Mouse (Mus musculus): ENCODE measurements at regions not wholly inside any gene's neighbourhood (a gene's known extent, or its start where the extent isn't known, plus 50 kb on each side); places are given as distances from the start of the nearest gene placed in this dataset.

- WGBS: 51% methylated on average over 3 of the region's 3 CpGs
- TF ChIP-seq CTCF (IDR thresholded peaks at IDR 0.05; ENCODE audit: borderline replicate concordance, control insufficient read depth, extremely low read depth, insufficient read depth, low read length, poor library complexity) (no peak), POLR2A (IDR thresholded peaks at IDR 0.05; ENCODE audit: control insufficient read depth, extremely low read depth, insufficient read depth, low read length, poor library complexity) (no peak)
- H3K4me3 ChIP-seq (ENCODE audit: control insufficient read depth, insufficient read depth, low read length): no peak overlapping the region
- no peak for DNase-seq
- no peak overlapping the region for H3K27ac ChIP-seq (ENCODE audit: control insufficient read depth, insufficient read depth, low read length)
- no peaks in the 10 kb centered on the region for H3K36me3 ChIP-seq (ENCODE audit: control insufficient read depth, insufficient read depth, low read length)
- H3K4me1 ChIP-seq (replicated peaks; ENCODE audit: control insufficient read depth, insufficient read depth, low read length): no peaks in the 10 kb centered on the region
- H3K27me3 ChIP-seq (ENCODE audit: control insufficient read depth, insufficient read depth, low read length): no peaks in the 10 kb centered on the region
Measured at GRCm38 (mm10) chr12:50943340-50943739, 294.4 kb upstream of the Prkd1 start.

DNA sequence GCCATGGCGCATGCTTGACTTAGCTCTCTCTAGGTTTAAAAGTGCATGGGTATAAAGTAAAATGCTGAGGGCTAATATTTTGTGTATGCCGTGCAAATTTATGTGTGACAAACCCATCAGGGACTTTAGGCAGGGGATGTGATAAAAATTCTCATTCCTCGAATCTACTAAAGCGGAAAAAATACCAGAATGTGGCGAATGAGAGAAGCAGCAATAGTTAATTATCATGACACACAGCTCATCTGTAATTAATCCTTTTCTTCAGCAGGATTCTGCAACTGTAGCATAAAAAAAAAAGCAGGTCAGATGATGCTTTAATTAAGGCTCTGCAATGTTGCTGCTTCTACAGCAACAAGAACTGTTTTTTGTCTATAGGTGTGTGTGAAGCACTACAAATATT is 286.6 kb upstream of the Prkd1 start:
- Histone ChIP-seq H3K27ac (ENCODE audit: control insufficient read depth, insufficient read depth, low read length) (no peak overlapping the region), H3K4me1 (replicated peaks; ENCODE audit: control insufficient read depth, insufficient read depth, low read length) (no peaks in the 10 kb centered on the region), H3K27me3 (ENCODE audit: control insufficient read depth, insufficient read depth, low read length) (no peaks in the 10 kb centered on the region), H3K36me3 (ENCODE audit: control insufficient read depth, insufficient read depth, low read length) (no peaks in the 10 kb centered on the region), H3K4me3 (ENCODE audit: control insufficient read depth, insufficient read depth, low read length) (no peak overlapping the region)
- no peak for TF ChIP-seq POLR2A (IDR thresholded peaks at IDR 0.05; ENCODE audit: control insufficient read depth, extremely low read depth, insufficient read depth, low read length, poor library complexity)
- no peak for TF ChIP-seq CTCF (IDR thresholded peaks at IDR 0.05; ENCODE audit: borderline replicate concordance, control insufficient read depth, extremely low read depth, insufficient read depth, low read length, poor library complexity)
- no peak for DNase-seq
- WGBS: 90% methylated on average over 5 of the region's 5 CpGs

DNA sequence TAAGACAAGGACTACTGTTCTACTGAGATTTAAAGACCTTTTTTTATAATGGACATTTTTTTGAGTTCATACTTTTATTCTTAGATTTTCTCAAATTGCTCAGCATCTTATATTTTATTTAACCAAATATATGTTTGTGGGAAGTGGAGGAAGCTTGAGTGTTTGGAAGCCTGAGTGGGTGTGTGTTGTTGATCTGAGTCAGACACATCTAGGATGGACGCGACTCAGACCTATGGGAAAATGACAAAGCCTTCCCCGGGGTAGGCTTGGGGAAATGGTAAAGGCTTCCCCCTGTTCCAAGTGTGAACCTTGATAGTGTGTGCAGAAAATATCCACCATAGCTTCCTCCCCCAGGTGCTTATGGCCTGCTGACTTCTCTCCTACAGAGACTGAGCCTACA is 283.6 kb upstream of the Prkd1 start:
- Histone ChIP-seq H3K36me3 (ENCODE audit: control insufficient read depth, insufficient read depth, low read length) (no peaks in the 10 kb centered on the region), H3K27me3 (ENCODE audit: control insufficient read depth, insufficient read depth, low read length) (no peaks in the 10 kb centered on the region), H3K4me1 (replicated peaks; ENCODE audit: control insufficient read depth, insufficient read depth, low read length) (no peaks in the 10 kb centered on the region), H3K27ac (ENCODE audit: control insufficient read depth, insufficient read depth, low read length) (no peak overlapping the region), H3K4me3 (ENCODE audit: control insufficient read depth, insufficient read depth, low read length) (no peak overlapping the region)
- TF ChIP-seq CTCF (IDR thresholded peaks at IDR 0.05; ENCODE audit: borderline replicate concordance, control insufficient read depth, extremely low read depth, insufficient read depth, low read length, poor library complexity) (no peak), POLR2A (IDR thresholded peaks at IDR 0.05; ENCODE audit: control insufficient read depth, extremely low read depth, insufficient read depth, low read length, poor library complexity) (no peak)
- 98% methylated on average over 3 of the region's 3 CpGs for WGBS
- no peak for DNase-seq

GRCm38 (mm10) chr12:50929641-50930040 is 280.7 kb upstream of the Prkd1 start:
- no peak overlapping the region for H3K4me3 ChIP-seq (ENCODE audit: control insufficient read depth, insufficient read depth, low read length)
- H3K27me3 ChIP-seq (ENCODE audit: control insufficient read depth, insufficient read depth, low read length): no peaks in the 10 kb centered on the region
- 86% methylated on average over 3 of the region's 3 CpGs for WGBS
- no peak for DNase-seq
- TF ChIP-seq POLR2A (IDR thresholded peaks at IDR 0.05; ENCODE audit: control insufficient read depth, extremely low read depth, insufficient read depth, low read length, poor library complexity): no peak
- TF ChIP-seq CTCF (IDR thresholded peaks at IDR 0.05; ENCODE audit: borderline replicate concordance, control insufficient read depth, extremely low read depth, insufficient read depth, low read length, poor library complexity): no peak
- no peak overlapping the region for H3K27ac ChIP-seq (ENCODE audit: control insufficient read depth, insufficient read depth, low read length)
- H3K4me1 ChIP-seq (replicated peaks; ENCODE audit: control insufficient read depth, insufficient read depth, low read length): no peaks in the 10 kb centered on the region
- H3K36me3 ChIP-seq (ENCODE audit: control insufficient read depth, insufficient read depth, low read length): no peaks in the 10 kb centered on the region

GRCm38 (mm10) chr12:50926234-50926633 is 277.3 kb upstream of the Prkd1 start:
- no peaks in the 10 kb centered on the region for H3K36me3 ChIP-seq (ENCODE audit: control insufficient read depth, insufficient read depth, low read length)
- TF ChIP-seq CTCF (IDR thresholded peaks at IDR 0.05; ENCODE audit: borderline replicate concordance, control insufficient read depth, extremely low read depth, insufficient read depth, low read length, poor library complexity): no peak
- no peaks in the 10 kb centered on the region for H3K27me3 ChIP-seq (ENCODE audit: control insufficient read depth, insufficient read depth, low read length)
- no peak overlapping the region for H3K4me3 ChIP-seq (ENCODE audit: control insufficient read depth, insufficient read depth, low read length)
- WGBS: 53% methylated on average over 2 of the region's 2 CpGs
- H3K4me1 ChIP-seq (replicated peaks; ENCODE audit: control insufficient read depth, insufficient read depth, low read length): no peaks in the 10 kb centered on the region
- no peak for DNase-seq
- no peak overlapping the region for H3K27ac ChIP-seq (ENCODE audit: control insufficient read depth, insufficient read depth, low read length)

DNA sequence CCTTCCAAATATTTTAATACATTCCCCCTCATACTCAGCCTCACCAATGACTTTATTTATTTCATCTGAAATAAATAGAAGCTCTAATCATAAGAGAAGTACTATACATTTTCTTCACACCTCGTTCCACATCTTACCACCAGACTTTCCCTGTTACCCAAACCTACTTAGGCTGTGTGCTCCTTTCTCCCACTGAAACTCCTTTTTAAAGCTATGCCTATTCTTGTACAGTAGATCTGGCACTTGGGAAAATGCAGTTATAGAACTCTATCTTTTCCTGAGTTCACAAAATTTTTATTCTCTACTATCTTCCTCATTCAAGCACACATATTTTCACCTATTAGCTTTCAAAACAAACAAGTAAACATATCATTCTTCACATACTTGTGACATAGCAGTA is 272.8 kb upstream of the Prkd1 start:
- Histone ChIP-seq H3K4me3 (ENCODE audit: control insufficient read depth, insufficient read depth, low read length) (no peak overlapping the region), H3K27me3 (ENCODE audit: control insufficient read depth, insufficient read depth, low read length) (no peaks in the 10 kb centered on the region), H3K27ac (ENCODE audit: control insufficient read depth, insufficient read depth, low read length) (no peak overlapping the region), H3K36me3 (ENCODE audit: control insufficient read depth, insufficient read depth, low read length) (no peaks in the 10 kb centered on the region), H3K4me1 (replicated peaks; ENCODE audit: control insufficient read depth, insufficient read depth, low read length) (no peaks in the 10 kb centered on the region)
- no peak for DNase-seq
- WGBS: 87% methylated on average over 1 of the region's 1 CpGs
- TF ChIP-seq POLR2A (IDR thresholded peaks at IDR 0.05; ENCODE audit: control insufficient read depth, extremely low read depth, insufficient read depth, low read length, poor library complexity): no peak
- TF ChIP-seq CTCF (IDR thresholded peaks at IDR 0.05; ENCODE audit: borderline replicate concordance, control insufficient read depth, extremely low read depth, insufficient read depth, low read length, poor library complexity): no peak

DNA sequence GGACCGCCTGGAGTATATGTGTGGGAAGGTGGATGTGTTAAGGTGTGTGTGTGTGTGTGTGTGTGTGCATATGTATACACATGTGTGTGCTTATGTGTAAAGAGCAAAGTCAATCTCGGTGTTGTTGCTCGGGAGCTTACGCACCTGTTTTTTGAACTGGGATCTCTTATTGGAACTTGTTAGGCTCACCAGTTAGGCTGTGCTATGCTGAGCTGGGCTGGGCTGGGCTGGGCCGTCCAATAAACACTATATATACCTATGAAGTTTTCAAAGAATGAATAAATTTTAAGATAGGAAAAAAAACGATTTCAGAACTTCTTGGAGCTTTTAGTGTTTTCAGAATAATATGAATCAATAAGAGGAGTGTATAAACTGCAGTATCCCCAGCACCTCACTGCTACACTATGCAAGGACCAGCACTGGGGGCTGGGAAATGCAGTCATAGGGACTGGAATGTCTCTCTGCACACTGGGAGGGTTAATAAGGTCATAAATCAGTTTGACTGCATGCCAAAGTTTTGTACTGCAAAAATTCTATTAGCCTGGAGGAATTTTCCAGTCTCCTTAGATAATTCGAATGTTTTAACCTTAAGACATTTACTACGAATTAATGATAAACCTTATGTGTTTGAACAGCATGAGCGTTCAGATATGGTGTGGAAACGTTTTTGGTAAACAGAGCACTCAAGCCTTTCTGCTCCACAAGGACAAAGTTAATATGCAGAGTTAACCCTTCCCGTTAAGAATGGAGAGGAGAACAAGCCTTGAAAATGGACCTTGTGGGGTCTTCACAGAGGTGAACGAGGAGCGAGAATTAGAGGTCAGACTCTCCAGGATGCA is 250.9 kb upstream of the Prkd1 start:
- no peak for TF ChIP-seq POLR2A (IDR thresholded peaks at IDR 0.05; ENCODE audit: control insufficient read depth, extremely low read depth, insufficient read depth, low read length, poor library complexity)
- TF ChIP-seq CTCF (IDR thresholded peaks at IDR 0.05; ENCODE audit: borderline replicate concordance, control insufficient read depth, extremely low read depth, insufficient read depth, low read length, poor library complexity): no peak
- H3K27ac ChIP-seq (ENCODE audit: control insufficient read depth, insufficient read depth, low read length): no peak overlapping the region
- H3K4me3 ChIP-seq (ENCODE audit: control insufficient read depth, insufficient read depth, low read length): no peak overlapping the region
- no peaks in the 10 kb centered on the region for H3K4me1 ChIP-seq (replicated peaks; ENCODE audit: control insufficient read depth, insufficient read depth, low read length)
- DNase-seq: no peak
- H3K27me3 ChIP-seq (ENCODE audit: control insufficient read depth, insufficient read depth, low read length): no peaks in the 10 kb centered on the region
- H3K36me3 ChIP-seq (ENCODE audit: control insufficient read depth, insufficient read depth, low read length): no peaks in the 10 kb centered on the region
- 90% methylated on average over 13 of the region's 13 CpGs for WGBS
